Mouse (Mus musculus): ENCODE data around the gene Gng13.

DNA sequence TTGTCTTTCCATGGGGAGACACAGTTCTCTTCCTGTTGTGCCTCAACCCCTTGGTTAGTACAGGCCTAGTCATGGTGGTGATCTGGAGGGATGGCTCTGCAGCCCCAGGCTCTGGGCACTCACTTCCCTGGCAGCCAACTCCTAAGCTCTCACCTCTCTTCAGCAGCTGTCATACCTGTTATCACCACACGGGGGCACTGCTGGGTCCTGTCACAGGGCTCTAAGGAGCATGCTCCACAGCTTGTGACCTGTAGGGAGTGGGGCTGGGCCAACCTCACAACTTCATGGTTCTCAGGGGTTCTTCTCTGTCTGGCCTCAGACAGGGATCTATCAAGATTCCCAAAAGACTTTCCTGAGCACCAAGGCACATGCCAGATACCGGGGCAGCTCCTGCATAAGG lies 15.1 kb downstream of the Gng13 start:
- TF ChIP-seq POLR2A (IDR thresholded peaks at IDR 0.05; ENCODE audit: insufficient read depth, low read depth, low read length) (no peak), EP300 (IDR thresholded peaks at IDR 0.05; ENCODE audit: insufficient read depth, low read depth, low read length) (no peak)
